Mouse (Mus musculus) CH12.LX (cell line): ENCODE measurements around the gene C1qtnf9. TPM values are rescaled to one million over a fixed set of nuclear protein-coding genes. Genes with fewer than 3 reads are reported as not detected.

Experiments
- DNase-seq: peaks from one replicate; pipeline ENCODE4 v3.0.0-alpha.2; 2013; ENCODE audit errors: extremely low read depth
- H3K27ac ChIP-seq: 2 replicates; pipeline ENCODE4 v1.5.1; 2012; ENCODE audit warnings: low read depth, mild to moderate bottlenecking, control low read depth, moderate library complexity; ENCODE audit not compliant: insufficient read depth
- H3K27me3 ChIP-seq: replicated peaks from 2 replicates; pipeline ENCODE3; 2012; ENCODE audit warnings: inconsistent platforms
- H3K36me3 ChIP-seq, 2 experiments: replicated peaks in 1 of 2; 2 replicates each; pipeline versions ENCODE3 to v1.6.1; 2012; ENCODE audit warnings: inconsistent platforms in 1 of 2, low read length in 1 of 2, mild to moderate bottlenecking in 1 of 2, mixed read lengths in 1 of 2, moderate library complexity in 1 of 2; ENCODE audit not compliant: control insufficient read depth in 1 of 2, insufficient read depth in 1 of 2
- H3K4me1 ChIP-seq, 2 experiments: 2 replicates each; pipeline ENCODE4 v1.6.1; 2012; ENCODE audit warnings: inconsistent platforms in 1 of 2, moderate library complexity in 1 of 2; ENCODE audit not compliant: insufficient read depth in 2 of 2, control insufficient read depth in 1 of 2
- H3K4me2 ChIP-seq: 2 replicates; pipeline ENCODE4 v1.6.1; 2012; ENCODE audit warnings: low read depth, mild to moderate bottlenecking, control low read depth; ENCODE audit not compliant: poor library complexity, insufficient read depth, severe bottlenecking
- H3K4me3 ChIP-seq, 3 experiments: fragments of 150-350 bp in 1 of 3; sonication (generic) in 1 of 3; replicated peaks in 1 of 3; 2 replicates each; pipeline versions ENCODE3 to v1.5.1; 2011 to 2012; ENCODE audit warnings: low read depth in 2 of 3, low read length in 2 of 3, mild to moderate bottlenecking in 2 of 3, moderate library complexity in 2 of 3, control low read depth in 1 of 3, improper control_type of control experiment in 1 of 3, inconsistent platforms in 1 of 3, mixed read lengths in 1 of 3; ENCODE audit not compliant: poor library complexity in 1 of 3
- H3K79me2 ChIP-seq: replicated peaks from 2 replicates; pipeline ENCODE4 v1.6.1; 2012; ENCODE audit warnings: mild to moderate bottlenecking, moderate library complexity; ENCODE audit not compliant: control insufficient read depth, poor library complexity, insufficient read depth, severe bottlenecking; ENCODE audit errors: extremely low read depth
- H3K9ac ChIP-seq: 2 replicates; pipeline ENCODE4 v1.6.1; 2012; ENCODE audit warnings: low read depth, mild to moderate bottlenecking, control low read depth, moderate library complexity; ENCODE audit not compliant: insufficient read depth
- H3K9me3 ChIP-seq: replicated peaks from 2 replicates; pipeline ENCODE3; 2012; ENCODE audit warnings: low read length, inconsistent platforms, mixed read lengths
- BHLHE40 ChIP-seq: IDR thresholded peaks from 2 replicates; pipeline ENCODE4 v1.6.1; 2011; ENCODE audit warnings: mild to moderate bottlenecking, low read depth, low read length, improper control_type of control experiment
- CHD1 ChIP-seq: IDR thresholded peaks from 2 replicates; pipeline ENCODE4 v1.6.1; 2012; ENCODE audit warnings: low read depth, low read length, improper control_type of control experiment, inconsistent platforms
- CHD2 ChIP-seq: IDR thresholded peaks from 2 replicates; pipeline ENCODE4 v1.6.1; 2011; ENCODE audit warnings: low read length, improper control_type of control experiment
- CTCF ChIP-seq, 2 experiments: IDR thresholded peaks in 1 of 2; conservative IDR thresholded peaks in 1 of 2; 2 replicates each; pipeline ENCODE4 v1.5.1; 2011 to 2012; ENCODE audit warnings: low read depth in 2 of 2, low read length in 2 of 2, improper control_type of control experiment in 1 of 2, inconsistent platforms in 1 of 2, mild to moderate bottlenecking in 1 of 2, moderate library complexity in 1 of 2
- E2F4 ChIP-seq: IDR thresholded peaks from 2 replicates; pipeline ENCODE4 v1.6.1; 2011; ENCODE audit warnings: low read depth, low read length, improper control_type of control experiment; ENCODE audit not compliant: insufficient replicate concordance
- ELF1 ChIP-seq: IDR thresholded peaks from 2 replicates; pipeline ENCODE4 v1.6.1; 2014; ENCODE audit warnings: low read depth, mild to moderate bottlenecking, inconsistent platforms, low read length, improper control_type of control experiment
- EP300 ChIP-seq: IDR thresholded peaks from 2 replicates; pipeline ENCODE4 v1.6.1; 2011; ENCODE audit warnings: low read length, improper control_type of control experiment
- ETS1 ChIP-seq: conservative IDR thresholded peaks from 2 replicates; pipeline ENCODE4 v1.6.1; 2012; ENCODE audit warnings: low read depth, mild to moderate bottlenecking, inconsistent platforms, low read length, improper control_type of control experiment, moderate library complexity
- GABPA ChIP-seq: IDR thresholded peaks from 2 replicates; pipeline ENCODE4 v1.6.1; 2012; ENCODE audit warnings: low read depth, low read length, improper control_type of control experiment, inconsistent platforms; ENCODE audit not compliant: insufficient replicate concordance
- HCFC1 ChIP-seq: IDR thresholded peaks from 2 replicates; pipeline ENCODE4 v1.6.1; 2012; ENCODE audit warnings: low read depth, mild to moderate bottlenecking, inconsistent platforms, low read length, improper control_type of control experiment
- IRF4 ChIP-seq: IDR thresholded peaks from 2 replicates; pipeline ENCODE4 v1.6.1; 2014; ENCODE audit warnings: low read depth, mild to moderate bottlenecking, inconsistent platforms, low read length, improper control_type of control experiment
- JUN ChIP-seq: IDR thresholded peaks from 2 replicates; pipeline ENCODE4 v1.6.1; 2011; ENCODE audit warnings: low read depth, mild to moderate bottlenecking, low read length, improper control_type of control experiment, moderate library complexity; ENCODE audit not compliant: insufficient read depth
- JUND ChIP-seq: conservative IDR thresholded peaks from 2 replicates; pipeline ENCODE4 v1.6.1; 2011; ENCODE audit warnings: low read depth, low read length, improper control_type of control experiment
- KAT2A ChIP-seq: IDR thresholded peaks from 2 replicates; pipeline ENCODE4 v1.6.1; 2012; ENCODE audit warnings: low read length, improper control_type of control experiment, inconsistent platforms; ENCODE audit not compliant: insufficient replicate concordance
- MAFK ChIP-seq: IDR thresholded peaks from 2 replicates; pipeline ENCODE4 v1.6.1; 2011; ENCODE audit warnings: low read length, improper control_type of control experiment; ENCODE audit not compliant: insufficient replicate concordance
- MAX ChIP-seq: IDR thresholded peaks from 2 replicates; pipeline ENCODE4 v1.6.1; 2011; ENCODE audit warnings: low read length, improper control_type of control experiment
- MAZ ChIP-seq: IDR thresholded peaks from 2 replicates; pipeline ENCODE4 v1.6.1; 2012; ENCODE audit warnings: low read depth, mild to moderate bottlenecking, inconsistent platforms, low read length, improper control_type of control experiment, moderate library complexity
- MEF2A ChIP-seq: IDR thresholded peaks from 2 replicates; pipeline ENCODE4 v1.6.1; 2014; ENCODE audit warnings: low read depth, mild to moderate bottlenecking, inconsistent platforms, low read length, improper control_type of control experiment, borderline replicate concordance
- MXI1 ChIP-seq: IDR thresholded peaks from 2 replicates; pipeline ENCODE4 v1.6.1; 2011; ENCODE audit warnings: mild to moderate bottlenecking, low read depth, low read length, improper control_type of control experiment
- MYC ChIP-seq: IDR thresholded peaks from 2 replicates; pipeline ENCODE4 v1.6.1; 2011; ENCODE audit warnings: low read depth, mild to moderate bottlenecking, improper control_type of control experiment, low read length
- NELFE ChIP-seq: IDR thresholded peaks from 2 replicates; pipeline ENCODE4 v1.6.1; 2011; ENCODE audit warnings: low read depth, low read length, improper control_type of control experiment
- NRF1 ChIP-seq: IDR thresholded peaks from 2 replicates; pipeline ENCODE4 v1.6.1; 2014; ENCODE audit warnings: low read depth, mild to moderate bottlenecking, inconsistent platforms, low read length, improper control_type of control experiment, moderate library complexity
- PAX5 ChIP-seq: IDR thresholded peaks from 2 replicates; pipeline ENCODE4 v1.6.1; 2012; ENCODE audit warnings: low read length, inconsistent platforms, mixed read lengths
- POLR2A ChIP-seq: IDR thresholded peaks from 2 replicates; pipeline ENCODE4 v1.6.1; 2011; ENCODE audit warnings: low read depth, mild to moderate bottlenecking, improper control_type of control experiment, low read length
- POLR2AphosphoS2 ChIP-seq: IDR thresholded peaks from 2 replicates; pipeline ENCODE4 v1.6.1; 2011; ENCODE audit warnings: low read depth, low read length, improper control_type of control experiment
- RAD21 ChIP-seq: IDR thresholded peaks from 2 replicates; pipeline ENCODE4 v1.6.1; 2011; ENCODE audit warnings: low read depth, mild to moderate bottlenecking, low read length, improper control_type of control experiment, moderate library complexity
- RCOR1 ChIP-seq: conservative IDR thresholded peaks from 2 replicates; pipeline ENCODE4 v1.6.1; 2012; ENCODE audit warnings: low read depth, mild to moderate bottlenecking, inconsistent platforms, low read length, improper control_type of control experiment
- SIN3A ChIP-seq: IDR thresholded peaks from 2 replicates; pipeline ENCODE4 v1.6.1; 2012; ENCODE audit warnings: low read length, improper control_type of control experiment, inconsistent platforms
- SMC3 ChIP-seq: IDR thresholded peaks from 2 replicates; pipeline ENCODE4 v1.6.1; 2011; ENCODE audit warnings: low read depth, low read length, improper control_type of control experiment
- TBP ChIP-seq: conservative IDR thresholded peaks from 2 replicates; pipeline ENCODE4 v1.6.1; 2011; ENCODE audit warnings: low read depth, low read length, improper control_type of control experiment
- TCF12 ChIP-seq: IDR thresholded peaks from 2 replicates; pipeline ENCODE4 v1.6.1; 2014; ENCODE audit warnings: low read depth, mild to moderate bottlenecking, inconsistent platforms, low read length, improper control_type of control experiment
- UBTF ChIP-seq: IDR thresholded peaks from 2 replicates; pipeline ENCODE4 v1.6.1; 2012; ENCODE audit warnings: low read depth, mild to moderate bottlenecking, inconsistent platforms, low read length, improper control_type of control experiment, moderate library complexity
- USF1 ChIP-seq: IDR thresholded peaks from 2 replicates; pipeline ENCODE4 v1.6.1; 2014; ENCODE audit warnings: low read depth, mild to moderate bottlenecking, inconsistent platforms, low read length, improper control_type of control experiment
- USF2 ChIP-seq: conservative IDR thresholded peaks from 2 replicates; pipeline ENCODE4 v1.6.1; 2011; ENCODE audit warnings: low read depth, low read length, improper control_type of control experiment
- ZC3H11A ChIP-seq: IDR thresholded peaks from 2 replicates; pipeline ENCODE4 v1.6.1; 2012; ENCODE audit warnings: low read depth, mild to moderate bottlenecking, inconsistent platforms, low read length, improper control_type of control experiment
- ZKSCAN1 ChIP-seq: IDR thresholded peaks from 2 replicates; pipeline ENCODE4 v1.6.1; 2012; ENCODE audit warnings: low read depth, inconsistent platforms, low read length, improper control_type of control experiment, borderline replicate concordance
- ZMIZ1 ChIP-seq: IDR thresholded peaks from 2 replicates; pipeline ENCODE4 v1.6.1; 2012; ENCODE audit warnings: low read depth, mild to moderate bottlenecking, inconsistent platforms, low read length, improper control_type of control experiment
- ZNF384 ChIP-seq: IDR thresholded peaks from 2 replicates; pipeline ENCODE4 v1.6.1; 2012; ENCODE audit warnings: low read depth, low read length, improper control_type of control experiment, inconsistent platforms
- dilution Hi-C: fragments of 300-500 bp; cut with MboI; formaldehyde crosslinking; loops from 2 replicates; pipeline ENCODE4 v1.14.3; 2020; ENCODE audit warnings: low sequenced_read_pairs; ENCODE audit not compliant: extremely low pct_unique_long_range_greater_than_20kb, extremely low pct_ligation_motif_present
- in situ Hi-C: fragments of 300-500 bp; cut with MboI; formaldehyde crosslinking; loops from 3 replicates; pipeline ENCODE4 v1.14.3; 2019; ENCODE audit warnings: low sequenced_read_pairs, low pct_ligation_motif_present, low pct_unique_long_range_greater_than_20kb, mixed read lengths
- polyA plus RNA-seq: library from polyadenylated mRNA; unstranded; fragments of >175 nt; gene quantifications from 2 replicates; pipeline ENCODE4 v1.2.1, GENCODE M21; 2012; ENCODE audit warnings: low read depth; ENCODE audit not compliant: insufficient read length
- total RNA-seq, 2 experiments: library from RNA; depleted of rRNA; stranded (reverse); fragments of 300-350 nt in 1 of 2; fragments of >200 nt in 1 of 2; gene quantifications; 2 replicates each; pipeline ENCODE4 v1.2.3; 2012 to 2014

Gene C1qtnf9
- total and polyA plus RNA-seq, 3 experiments, result 0.20 TPM; not detected in 2

DNA sequence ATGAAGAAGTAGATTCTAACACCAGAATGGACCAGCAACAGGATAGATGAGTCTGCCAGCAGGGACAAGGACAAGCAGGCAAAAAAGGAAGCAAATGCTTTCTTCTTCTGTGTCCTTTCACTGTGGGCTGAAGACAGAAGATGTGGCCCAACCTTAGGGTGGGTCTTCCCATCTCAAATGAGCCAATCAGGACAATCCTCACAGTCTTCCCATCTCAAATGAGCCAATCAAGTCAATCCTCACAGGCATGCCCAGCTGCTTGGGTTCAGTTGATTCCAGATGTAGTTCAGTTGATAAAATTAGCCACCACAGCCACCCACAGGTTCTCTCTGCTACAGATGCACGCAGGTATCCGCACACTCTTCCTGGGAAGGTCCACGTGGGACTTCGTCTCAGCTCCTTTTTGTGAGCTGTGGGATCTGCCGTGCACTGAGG, 9.6 kb downstream of the C1qtnf9 start:
- H3K27me3 ChIP-seq, result no peaks in the 10 kb centered on the region
- H3K79me2 ChIP-seq, result no peaks in the 10 kb centered on the region
- H3K27ac ChIP-seq, result peak overlapping the region; percentile 39; the same call in 1 of the 2 replicates
- peaks cover 15 to 37% of the 10 kb centered on the region in 2 experiments for H3K4me1 ChIP-seq
- peak; percentile 94 for DNase-seq
- in situ Hi-C loops (loop anchor here (10.0 kb wide), 1 partner anchor 253 kb away; no protein-coding TSS in a partner anchor), dilution Hi-C loops (no loop called here)
- H3K4me3 ChIP-seq, result peak overlapping the region; percentile 41 to 57 (median 49)
- H3K9ac ChIP-seq, result peak overlapping the region; percentile 64
- peaks cover 4% of the 10 kb centered on the region for H3K9me3 ChIP-seq
- H3K36me3 ChIP-seq, result peaks cover 0 to 10% of the 10 kb centered on the region in 2 experiments
- peak overlapping the region; percentile 76 for H3K4me2 ChIP-seq
- no peak for TF ChIP-seq ETS1
- no peak for TF ChIP-seq USF1
- peak; percentile 67; the same call in 1 of the 2 replicates for TF ChIP-seq MAX
- no peak for TF ChIP-seq ZC3H11A
- no peak for TF ChIP-seq JUND
- TF ChIP-seq E2F4, result no peak
- TF ChIP-seq SIN3A, result no peak
- TF ChIP-seq NELFE, result peak; percentile 76
- TF ChIP-seq EP300, result peak; percentile 4; the same call in 1 of the 2 replicates
- TF ChIP-seq UBTF, result no peak
- TF ChIP-seq PAX5, result no peak
- TF ChIP-seq HCFC1, result peak; percentile 59
- no peak for TF ChIP-seq SMC3
- TF ChIP-seq CHD1, result 0 out of 2 replicates have a peak, but pooled peaks have one; percentile 60
- peak; percentile 87 for TF ChIP-seq CHD2
- TF ChIP-seq POLR2AphosphoS2, result no peak
- 0 out of 2 replicates have a peak, but pooled peaks have one; percentile 49 for TF ChIP-seq ELF1
- TF ChIP-seq GABPA, result no peak
- TF ChIP-seq TCF12, result peak; percentile 83
- no peak for TF ChIP-seq USF2
- no peak for TF ChIP-seq KAT2A
- TF ChIP-seq TBP, result peak; percentile 88
- no peak for TF ChIP-seq BHLHE40
- peak; percentile 55; the same call in 1 of the 2 replicates for TF ChIP-seq MXI1
- no peak for TF ChIP-seq ZNF384
- peak; percentile 65 for TF ChIP-seq ZMIZ1
- no peak for TF ChIP-seq ZKSCAN1
- no peak for TF ChIP-seq RCOR1
- TF ChIP-seq MAFK, result no peak
- TF ChIP-seq MEF2A, result peak; percentile 60; the same call in 1 of the 2 replicates
- TF ChIP-seq JUN, result no peak
- peak; percentile 90 for TF ChIP-seq NRF1
- peak; percentile 67 for TF ChIP-seq MYC
- TF ChIP-seq RAD21, result no peak
- TF ChIP-seq MAZ, result no peak
- no peak for TF ChIP-seq IRF4
- TF ChIP-seq POLR2A, result peak; percentile 75
- no peak for TF ChIP-seq CTCF (conservative IDR thresholded peaks at IDR 0.05 in 1 of 2, IDR thresholded peaks at IDR 0.05 in 1 of 2; ENCODE audit: low read depth in 2 of 2, low read length in 2 of 2)
